Mouse (Mus musculus) spleen, adult 2 months (tissue): Measurements from ENCODE around the gene Krt42.

Source experiments
- CTCF ChIP-seq: fragments of 200-500 bp; IDR thresholded peaks from 2 replicates; pipeline ENCODE4 v1.5.1; 2011; ENCODE audit warnings: mild to moderate bottlenecking, inconsistent platforms; ENCODE audit not compliant: insufficient read depth, insufficient read length, insufficient replicate concordance; ENCODE audit errors: extremely low read depth
- POLR2A ChIP-seq: fragments of 200-500 bp; IDR thresholded peaks from 2 replicates; pipeline ENCODE4 v1.6.1; 2011; ENCODE audit warnings: low read depth, low read length, inconsistent platforms

- TF ChIP-seq POLR2A (no peak), CTCF (no peak)
These were observed 9.1 kb upstream of the Krt42 start for GRCm38 (mm10) chr11:100278759-100279158.
